ENCODE assay signal across 8 mouse cellular contexts in the genomic region with DNA sequence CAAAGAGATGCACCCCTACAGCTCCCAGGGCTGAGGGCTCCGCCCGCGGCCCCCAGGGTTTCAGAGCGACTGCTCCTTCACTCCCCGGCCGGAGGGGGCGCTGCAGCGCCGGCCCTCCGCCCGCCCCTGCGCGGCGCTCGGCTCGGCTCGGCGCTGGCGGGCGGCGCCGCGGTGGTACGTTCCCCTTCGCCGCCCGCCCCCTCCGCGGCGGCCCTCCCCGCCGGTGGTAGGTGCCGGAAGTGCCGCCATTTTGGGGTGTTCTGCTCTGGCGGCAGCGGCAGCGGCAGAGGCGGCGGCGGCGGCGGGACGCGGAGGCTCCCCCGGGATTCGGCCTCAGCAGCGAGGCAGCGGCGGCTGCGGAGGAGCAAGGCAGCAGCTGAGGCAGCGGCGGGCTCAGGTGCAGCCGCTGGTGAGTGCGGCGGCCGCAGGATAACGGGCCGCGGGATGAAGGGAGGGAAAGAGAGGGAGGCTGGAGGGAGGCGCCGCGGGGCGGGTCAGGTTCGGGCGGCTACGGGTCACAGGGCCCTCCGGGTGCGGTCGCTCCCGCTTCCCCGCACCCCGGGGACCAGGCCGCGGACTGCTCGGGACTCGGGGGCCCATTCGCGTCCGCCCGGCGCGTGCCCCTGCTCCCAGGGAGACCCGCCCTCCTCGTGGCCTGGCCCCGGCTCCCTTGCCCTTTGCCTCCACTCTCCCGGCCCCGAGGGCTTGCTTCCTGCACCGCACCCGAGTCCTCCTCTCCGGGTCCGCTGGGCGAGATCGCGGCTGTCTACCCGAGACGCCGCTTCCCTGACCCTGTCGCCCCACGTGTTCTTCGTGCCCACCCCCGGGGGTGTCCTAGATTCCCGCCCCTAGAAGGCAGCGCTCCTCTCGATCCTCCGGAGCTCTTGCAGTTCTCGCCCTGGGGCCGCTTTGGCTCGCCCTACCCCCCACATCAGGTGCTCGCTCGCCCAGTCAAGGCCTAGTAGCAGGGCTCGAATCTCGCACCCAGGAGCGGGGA. TPM values are rescaled to one million over a fixed set of nuclear protein-coding genes. Genes with fewer than 3 reads are reported as not detected.
DNase-seq lines count a peak whose midpoint lies in the region; ATAC-seq and TF ChIP-seq lines count a peak whose summit lies in the region.

A gene (plus strand): TSS at position 150 of the 997 bp plus-strand sequence.

- H3K4me2 ChIP-seq in CH12.LX (ENCODE audit: insufficient read depth, low read depth, poor library complexity, severe bottlenecking), result peak within 1 kb of the TSS; percentile 80
- H3K4me2 ChIP-seq in forebrain, embryonic 12.5 days, result peak within 1 kb of the TSS; percentile 75
- peak within 1 kb of the TSS; percentile 86 for H3K4me2 ChIP-seq in heart, embryonic 16.5 days (ENCODE audit: low read depth, low read length)
- H3K4me2 ChIP-seq in liver, postnatal 0 days (ENCODE audit: low read depth, low read length), result peak within 1 kb of the TSS; percentile 72
- peak within 1 kb of the TSS; percentile 73 for H3K4me2 ChIP-seq in neural tube, embryonic 13.5 days

- peaks cover 3 to 11% of the 10 kb centered on the region in 2 experiments for H3K36me3 ChIP-seq in CH12.LX (replicated peaks in 1 of 2; ENCODE audit: control insufficient read depth in 1 of 2, insufficient read depth in 1 of 2, low read length in 1 of 2)
- H3K36me3 ChIP-seq in forebrain, embryonic 12.5 days (replicated peaks), result no peaks in the 10 kb centered on the region
- H3K36me3 ChIP-seq in heart, embryonic 16.5 days (ENCODE audit: control insufficient read depth, insufficient read depth), result no peaks in the 10 kb centered on the region
- no peaks in the 10 kb centered on the region for H3K36me3 ChIP-seq in liver, postnatal 0 days (replicated peaks; ENCODE audit: insufficient read depth, low read length)
- H3K36me3 ChIP-seq in neural tube, embryonic 13.5 days, result no peaks in the 10 kb centered on the region
- H3K36me3 ChIP-seq in testis, adult 2 months (ENCODE audit: control insufficient read depth, insufficient read depth, low read length), result no peaks in the 10 kb centered on the region

- H3K9me3 ChIP-seq in CH12.LX (replicated peaks; ENCODE audit: low read length), result no peaks in the 10 kb centered on the region
- H3K9me3 ChIP-seq in forebrain, embryonic 12.5 days, result no peaks in the 10 kb centered on the region
- no peaks in the 10 kb centered on the region for H3K9me3 ChIP-seq in heart, embryonic 16.5 days (replicated peaks; ENCODE audit: control insufficient read depth, low read length)
- H3K9me3 ChIP-seq in liver, postnatal 0 days (ENCODE audit: low read length), result no peaks in the 10 kb centered on the region
- no peaks in the 10 kb centered on the region for H3K9me3 ChIP-seq in neural tube, embryonic 13.5 days

- H3K9ac ChIP-seq in CH12.LX (ENCODE audit: insufficient read depth, low read depth), result peak within 1 kb of the TSS; percentile 95
- H3K9ac ChIP-seq in forebrain, embryonic 12.5 days, result peak within 1 kb of the TSS; percentile 96
- H3K9ac ChIP-seq in heart, embryonic 16.5 days (ENCODE audit: low read length), result peak within 1 kb of the TSS; percentile 91
- peak within 1 kb of the TSS; percentile 81 for H3K9ac ChIP-seq in liver, postnatal 0 days (replicated peaks)
- H3K9ac ChIP-seq in neural tube, embryonic 13.5 days, result peak within 1 kb of the TSS; percentile 97

- peak; percentile 96 for ATAC-seq in forebrain, embryonic 12.5 days (ENCODE audit: low FRiP score)
- peak; percentile 95 for ATAC-seq in heart, embryonic 16.5 days (replicated peaks; ENCODE audit: extremely low read depth, insufficient read depth, low FRiP score)
- peak; percentile 98 for ATAC-seq in liver, postnatal 0 days
- peak; percentile 97 for ATAC-seq in neural tube, embryonic 13.5 days (ENCODE audit: low read depth)

- TF ChIP-seq RAD21 in CH12.LX (IDR thresholded peaks at IDR 0.05; ENCODE audit: low read depth, low read length), result peak; percentile 13

- no peak for TF ChIP-seq EP300 in CH12.LX (IDR thresholded peaks at IDR 0.05; ENCODE audit: low read length)
- TF ChIP-seq EP300 in liver, postnatal 0 days (IDR thresholded peaks at IDR 0.05; ENCODE audit: low read depth), result no peak

- H3K27ac ChIP-seq in CH12.LX (ENCODE audit: insufficient read depth, low read depth), result peak within 1 kb of the TSS; percentile 90
- peak within 1 kb of the TSS; percentile 96 for H3K27ac ChIP-seq in forebrain, embryonic 12.5 days
- peak within 1 kb of the TSS; percentile 91 for H3K27ac ChIP-seq in heart, embryonic 16.5 days (ENCODE audit: low read length)
- H3K27ac ChIP-seq in liver, postnatal 0 days (ENCODE audit: low read depth), result peak within 1 kb of the TSS; percentile 89
- peak within 1 kb of the TSS; percentile 98 for H3K27ac ChIP-seq in neural tube, embryonic 13.5 days (replicated peaks)
- H3K27ac ChIP-seq in testis, adult 2 months (ENCODE audit: control insufficient read depth, insufficient read depth, low read depth, low read length), result peak within 1 kb of the TSS; percentile 98

- dilution Hi-C loops in CH12.LX (cut with MboI; ENCODE audit: extremely low pct_ligation_motif_present, extremely low pct_unique_long_range_greater_than_20kb, low sequenced_read_pairs), result no loop called here

- in situ Hi-C loops in CH12.LX (cut with MboI; ENCODE audit: low pct_ligation_motif_present, low pct_unique_long_range_greater_than_20kb, low sequenced_read_pairs), result no loop called here

- H3K4me1 ChIP-seq in CH12.LX (ENCODE audit: control insufficient read depth in 1 of 2, insufficient read depth in 2 of 2), result peaks cover 6 to 43% of the 10 kb centered on the region in 2 experiments
- peaks cover 28% of the 10 kb centered on the region for H3K4me1 ChIP-seq in forebrain, embryonic 12.5 days
- peaks cover 26% of the 10 kb centered on the region for H3K4me1 ChIP-seq in heart, embryonic 16.5 days (ENCODE audit: control insufficient read depth, insufficient read depth, low read length)
- H3K4me1 ChIP-seq in liver, postnatal 0 days (ENCODE audit: insufficient read depth), result peaks cover 32% of the 10 kb centered on the region
- peaks cover 44% of the 10 kb centered on the region for H3K4me1 ChIP-seq in neural tube, embryonic 13.5 days (replicated peaks)
- peaks cover 4% of the 10 kb centered on the region for H3K4me1 ChIP-seq in testis, adult 2 months (ENCODE audit: control insufficient read depth, insufficient read depth, low read length)

- peak within 1 kb of the TSS; percentile 80 to 99 (median 82) for H3K4me3 ChIP-seq in CH12.LX (replicated peaks in 1 of 3; ENCODE audit: low read depth in 2 of 3, low read length in 2 of 3, poor library complexity in 1 of 3)
- H3K4me3 ChIP-seq in forebrain, embryonic 12.5 days (replicated peaks), result peak within 1 kb of the TSS; percentile 98
- H3K4me3 ChIP-seq in heart, embryonic 16.5 days (ENCODE audit: low read length), result peak within 1 kb of the TSS; percentile 100
- peak within 1 kb of the TSS; percentile 82 for H3K4me3 ChIP-seq in liver, postnatal 0 days (ENCODE audit: low read depth, low read length)
- H3K4me3 ChIP-seq in neural tube, embryonic 13.5 days, result peak within 1 kb of the TSS; percentile 98
- peak within 1 kb of the TSS; percentile 99 for H3K4me3 ChIP-seq in testis, adult 2 months (ENCODE audit: control insufficient read depth, low read depth, low read length)

- peaks cover 51% of the 10 kb centered on the region for H3K79me2 ChIP-seq in CH12.LX (replicated peaks; ENCODE audit: control insufficient read depth, extremely low read depth, insufficient read depth, poor library complexity, severe bottlenecking)

- DNase-seq in CH12.LX (ENCODE audit: extremely low read depth), result peak; percentile 77
- DNase-seq in c-Kit-positive CD71-positive TER-119-negative erythroid progenitor cells, embryonic 14.5 days (ENCODE audit: low read depth), result peak; percentile 70
- DNase-seq in kidney, postnatal 36 days, result peak; percentile 84 to 92
- peak; percentile 91 for DNase-seq in liver, postnatal 0 days

- under 1% methylated on average over 103 of the region's 113 CpGs for WGBS in forebrain, embryonic 12.5 days
- WGBS in heart, embryonic 16.5 days, result under 1% methylated on average over 90 of the region's 113 CpGs
- WGBS in liver, postnatal 0 days (ENCODE audit: insufficient replicate concordance), result under 1% methylated on average over 75 of the region's 113 CpGs
- WGBS in neural tube, embryonic 13.5 days, result under 1% methylated on average over 88 of the region's 113 CpGs

- TF ChIP-seq CTCF in CH12.LX (conservative IDR thresholded peaks at IDR 0.05 in 1 of 2, IDR thresholded peaks at IDR 0.05 in 1 of 2; ENCODE audit: low read depth in 2 of 2, low read length in 2 of 2), result peak in 1 of 2 experiments; percentile 75; a peak in 2 of 4 replicates
- peak; percentile 58 for TF ChIP-seq CTCF in liver, postnatal 0 days (IDR thresholded peaks at IDR 0.05; ENCODE audit: low read depth)
- TF ChIP-seq CTCF in testis, adult 2 months (IDR thresholded peaks at IDR 0.05; ENCODE audit: control insufficient read depth, insufficient read depth, insufficient replicate concordance, low read depth, low read length), result peak; percentile 56

- H3K27me3 ChIP-seq in CH12.LX (replicated peaks), result no peaks in the 10 kb centered on the region
- no peaks in the 10 kb centered on the region for H3K27me3 ChIP-seq in forebrain, embryonic 12.5 days
- H3K27me3 ChIP-seq in heart, embryonic 16.5 days (ENCODE audit: control insufficient read depth, insufficient read depth, low read length), result no peaks in the 10 kb centered on the region
- H3K27me3 ChIP-seq in liver, postnatal 0 days (ENCODE audit: insufficient read depth, low read length), result no peaks in the 10 kb centered on the region
- H3K27me3 ChIP-seq in neural tube, embryonic 13.5 days, result no peaks in the 10 kb centered on the region
- H3K27me3 ChIP-seq in testis, adult 2 months (ENCODE audit: control insufficient read depth, insufficient read depth, low read length), result no peaks in the 10 kb centered on the region

- TF ChIP-seq POLR2A in CH12.LX (IDR thresholded peaks at IDR 0.05; ENCODE audit: low read depth, low read length), result peak; percentile 66; the same call in 1 of the 2 replicates
- no peak; the same call in 1 of the 2 replicates for TF ChIP-seq POLR2A in testis, adult 2 months (IDR thresholded peaks at IDR 0.05; ENCODE audit: control insufficient read depth, low read depth, low read length)

TF ChIP-seq in CH12.LX, 34 proteins besides CTCF, POLR2A, EP300 and RAD21 (continues in another document):
- peak; percentile 82; the same call in 1 of the 2 replicates for TF ChIP-seq MYC (IDR thresholded peaks at IDR 0.05; ENCODE audit: low read depth, low read length)
- no peak for TF ChIP-seq ETS1 (conservative IDR thresholded peaks at IDR 0.05; ENCODE audit: low read depth, low read length)
- TF ChIP-seq UBTF (IDR thresholded peaks at IDR 0.05; ENCODE audit: low read depth, low read length), result peak; percentile 86

RNA-seq across cellular contexts. Expression of the gene that starts here (rescaled TPM):
- total RNA-seq in CH12.LX (2012; rRNA removed), result 29.7 and 33.8 TPM in 2 replicates
- total RNA-seq in CH12.LX (2014; rRNA removed), result 50.9 and 52.8 TPM in 2 replicates
- 67.4 and 69.7 TPM in 2 replicates for polyA plus RNA-seq in CH12.LX (2012; ENCODE audit: insufficient read length, low read depth)
- polyA plus RNA-seq in forebrain, embryonic 12.5 days (2016; fragmentation: Nextera tagmentation; extraction: Ambion mirVana), result 172 and 183 TPM in 2 replicates
- 100 and 108 TPM in 2 replicates for polyA plus RNA-seq in heart, embryonic 16.5 days (2015; fragmentation: Nextera tagmentation; extraction: Ambion mirVana)
- 26.0 and 29.4 TPM in 2 replicates for polyA plus RNA-seq in liver, postnatal 0 days (2015; fragmentation: Nextera tagmentation; extraction: Ambion mirVana)
- 104 and 112 TPM in 2 replicates for polyA plus RNA-seq in neural tube, embryonic 13.5 days (2015; fragmentation: Nextera tagmentation; extraction: Ambion mirVana)
- 19.1 and 19.8 TPM in 2 replicates for polyA plus RNA-seq in testis, adult 2 months (2012; rRNA removed)

Comparison
In these comparisons a context has a peak if more than half of its experiments do, and no peak if none do; other contexts are left out.
1. Peak in every context shown above with its lines: DNase-seq, ATAC-seq, H3K4me3 ChIP-seq and H3K27ac ChIP-seq.